Mouse (Mus musculus) A20 (cell line): ENCODE data around the gene Csnk1e.

Source experiments
- DNase-seq: peaks from one replicate; pipeline ENCODE4 v3.0.0-alpha.2; 2011; ENCODE audit warnings: low read depth, low spot score

Csnk1e gene

DNA sequence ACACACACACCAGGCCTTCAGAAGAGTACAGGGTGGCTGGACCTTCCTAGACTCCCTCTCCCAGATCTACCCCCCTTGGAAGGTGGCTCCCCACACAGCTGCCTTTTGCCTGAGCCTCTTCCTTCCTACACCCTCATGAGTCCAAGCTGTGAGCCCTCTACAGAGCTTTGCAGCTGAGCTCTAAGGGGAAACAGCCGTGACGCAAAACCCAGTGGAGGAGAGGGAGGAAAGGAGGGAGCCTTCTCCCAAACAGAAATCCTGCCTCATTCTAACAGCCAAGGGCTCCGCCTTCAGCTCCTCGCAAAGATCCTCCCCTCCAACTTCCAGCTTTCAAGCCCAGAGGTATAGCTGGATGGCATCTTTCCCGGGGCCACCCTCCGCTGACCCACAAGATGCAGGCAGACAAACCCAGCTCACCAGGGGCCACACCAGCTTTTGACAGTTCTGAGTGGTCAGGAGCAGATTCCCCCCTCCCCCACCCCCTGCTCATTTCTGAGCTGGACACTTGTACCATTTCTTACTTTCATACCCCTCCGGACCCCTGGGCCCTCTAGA lies 11.4 kb downstream of the Csnk1e start:
- no peak for DNase-seq

DNA sequence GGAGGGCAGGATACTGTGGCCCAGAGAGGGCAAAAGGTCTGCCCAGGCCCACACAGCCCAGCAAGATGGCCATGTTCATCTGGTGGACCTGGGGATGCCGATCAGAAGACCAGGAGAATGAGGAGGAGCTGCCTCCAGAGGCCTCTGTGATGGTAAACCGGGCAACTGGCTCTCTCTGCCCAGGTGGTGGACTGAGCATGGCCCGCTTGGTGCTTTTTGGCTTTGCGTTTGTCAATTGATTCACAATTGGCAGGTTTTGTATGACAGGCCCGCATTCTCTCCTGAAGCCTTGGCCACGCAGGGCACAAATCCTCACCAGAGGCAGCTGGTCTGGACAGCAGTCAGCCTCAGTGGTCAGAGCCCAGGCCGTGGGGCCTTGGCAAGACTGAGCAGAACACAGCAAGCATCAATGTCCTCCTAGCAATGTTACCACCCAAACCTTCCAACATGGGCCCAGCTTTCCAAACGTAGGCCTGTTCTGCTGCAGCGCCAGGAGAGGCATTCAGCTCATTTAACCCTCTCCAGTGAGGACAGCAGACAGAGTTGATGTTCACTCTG lies 12.3 kb downstream of the Csnk1e start:
- no peak for DNase-seq

DNA sequence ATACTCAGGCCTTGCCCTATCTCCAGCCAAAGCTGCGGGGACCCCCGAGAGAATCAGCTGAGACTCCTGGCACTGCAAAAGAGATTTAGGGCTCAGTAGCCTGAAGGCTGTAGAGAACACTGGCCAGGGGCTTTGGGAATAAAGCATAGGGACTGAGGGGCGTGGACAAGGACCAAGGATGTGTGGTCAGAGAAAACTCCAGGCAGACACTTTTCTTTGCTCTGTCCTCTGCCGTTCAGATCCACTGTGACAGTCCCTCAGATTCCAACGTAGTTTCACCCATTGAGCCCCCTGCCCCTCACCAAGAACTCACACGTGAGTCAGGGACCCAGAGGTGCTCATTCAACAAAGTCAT lies 13.1 kb downstream of the Csnk1e start:
- DNase-seq: no peak

DNA sequence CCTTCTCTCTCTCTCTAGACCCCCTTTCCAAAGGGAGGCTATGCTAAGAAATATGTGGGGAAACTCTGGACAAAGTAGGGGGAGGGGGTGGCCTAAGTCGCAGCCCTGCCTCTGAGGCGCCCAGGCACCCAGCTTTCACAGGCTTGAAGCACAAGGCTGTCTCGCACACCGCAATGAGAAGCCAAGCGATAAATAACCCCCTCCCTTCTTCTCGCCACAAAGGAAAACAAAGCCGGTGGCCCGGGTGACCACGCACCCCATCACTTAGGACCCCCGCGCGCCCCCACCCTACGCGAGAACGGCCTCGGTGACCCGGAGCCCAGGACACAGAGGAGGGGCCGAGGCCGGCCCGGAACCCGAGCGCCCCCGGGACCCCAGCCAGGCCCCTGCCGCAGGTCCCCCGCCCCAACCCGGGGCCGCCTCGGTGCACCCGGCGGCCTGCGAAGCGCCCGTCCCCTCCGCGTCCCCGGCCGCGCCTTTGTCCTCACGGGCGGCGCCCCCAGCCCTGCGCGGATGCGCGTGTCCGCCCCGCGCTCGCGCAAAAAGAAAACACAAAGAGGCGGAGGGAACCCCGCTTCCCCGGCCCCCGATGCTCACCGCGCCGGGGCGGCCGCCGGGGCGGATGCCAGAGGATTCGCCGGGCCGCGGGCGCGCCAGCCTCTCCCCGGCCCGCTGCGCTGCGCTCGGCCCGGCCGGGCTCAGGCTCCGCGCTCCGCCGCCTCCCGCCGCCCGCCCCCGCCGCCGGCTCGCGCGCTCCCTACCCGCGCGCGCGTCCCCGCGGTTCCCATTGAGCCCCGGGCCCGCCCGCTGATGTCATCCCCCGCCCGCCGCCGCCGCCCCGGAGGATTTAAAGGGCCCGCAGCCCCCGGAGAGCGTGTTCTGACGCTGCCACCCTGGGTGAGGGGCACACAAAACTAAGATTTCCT lies 13.8 kb downstream of the Csnk1e start:
- DNase-seq: peak; percentile 74

DNA sequence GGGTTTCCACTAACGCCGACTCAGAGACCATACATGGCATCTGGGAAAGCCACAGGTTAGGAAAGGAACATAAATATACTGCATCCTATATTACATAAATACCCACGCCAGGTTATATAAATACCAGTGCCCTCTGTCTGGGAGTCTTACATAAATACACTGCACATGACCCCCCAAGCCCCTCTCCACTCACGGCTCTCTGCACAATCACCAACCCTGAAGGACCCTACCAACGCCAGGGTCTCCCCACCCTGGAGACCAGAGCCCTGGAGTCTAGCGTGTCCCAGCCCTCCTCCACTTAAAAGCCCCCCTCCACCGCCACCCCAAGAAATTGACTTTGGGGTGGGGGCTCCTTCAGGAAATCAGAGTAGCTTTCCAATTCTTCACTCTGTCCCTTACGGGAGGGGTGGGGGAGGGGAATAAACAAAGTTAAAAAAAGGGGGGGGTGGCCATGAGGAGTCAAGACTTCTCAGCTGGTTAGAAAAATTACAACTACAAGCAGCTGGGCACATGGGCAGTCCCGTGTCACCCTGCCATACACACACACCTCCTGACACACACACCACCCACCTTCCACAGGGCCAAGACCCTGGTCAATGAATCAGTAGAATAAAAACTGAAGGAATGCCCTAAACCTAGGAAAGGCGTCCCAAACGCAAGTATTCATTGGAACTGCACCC lies 14.6 kb downstream of the Csnk1e start:
- no peak for DNase-seq

DNA sequence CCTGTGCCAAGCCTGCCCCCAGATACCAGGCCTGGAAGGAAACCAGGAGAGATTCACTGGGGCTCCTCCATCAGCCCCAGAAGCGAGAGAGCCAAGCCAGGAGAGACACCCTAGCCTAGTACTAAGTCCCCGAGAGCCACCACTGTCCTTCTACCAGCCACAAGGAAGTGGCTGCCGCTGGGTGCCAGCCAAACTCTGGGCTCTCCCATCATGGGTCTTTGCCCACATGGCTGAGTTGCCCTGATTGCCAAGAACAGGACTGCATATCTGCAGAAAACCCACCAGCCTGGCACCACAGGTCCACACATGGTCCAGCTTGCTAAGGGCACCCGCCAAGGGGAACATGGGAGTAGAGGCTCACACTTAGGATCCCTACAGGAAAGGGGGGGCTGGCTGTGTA lies 15.1 kb downstream of the Csnk1e start:
- DNase-seq: no peak

DNA sequence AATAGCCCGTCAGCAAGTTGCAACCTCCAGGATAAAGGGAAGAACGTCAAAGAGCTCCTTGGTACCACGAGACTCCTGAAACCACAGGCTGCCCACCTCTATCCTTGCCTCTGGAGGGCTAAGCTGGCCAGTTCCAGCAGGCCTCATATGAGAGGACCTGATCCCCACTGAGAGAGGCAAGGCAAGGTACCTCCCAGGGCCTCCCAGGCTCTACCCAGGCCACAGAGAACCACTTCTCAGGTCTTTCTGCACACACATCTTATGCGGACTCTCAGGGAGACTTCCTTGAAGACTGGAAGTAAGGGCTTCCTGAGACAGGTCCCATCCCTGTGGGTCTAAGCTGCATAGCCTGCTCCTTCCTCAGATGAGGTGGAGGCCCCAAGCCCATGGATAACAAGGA lies 16.0 kb downstream of the Csnk1e start:
- DNase-seq: no peak

DNA sequence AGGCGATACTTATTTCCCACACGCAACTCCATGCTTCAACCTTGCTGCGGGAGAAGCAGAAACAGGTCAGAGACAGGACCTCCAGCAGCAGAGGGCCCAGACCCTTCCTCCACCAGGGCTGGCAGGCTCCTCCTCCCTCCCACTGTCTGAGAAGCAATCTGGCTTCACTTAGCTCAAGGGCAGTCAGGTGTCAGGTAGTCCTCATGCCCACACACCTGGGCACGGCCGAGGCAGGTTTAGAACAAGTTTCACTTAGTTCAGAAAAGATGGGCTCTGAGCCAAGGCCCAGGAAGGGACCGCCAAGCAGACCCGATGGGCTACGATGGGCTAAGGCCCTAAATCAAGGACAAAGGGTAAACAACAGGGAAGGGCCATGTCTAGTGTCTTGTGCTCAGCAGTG lies 16.6 kb downstream of the Csnk1e start:
- no peak for DNase-seq

DNA sequence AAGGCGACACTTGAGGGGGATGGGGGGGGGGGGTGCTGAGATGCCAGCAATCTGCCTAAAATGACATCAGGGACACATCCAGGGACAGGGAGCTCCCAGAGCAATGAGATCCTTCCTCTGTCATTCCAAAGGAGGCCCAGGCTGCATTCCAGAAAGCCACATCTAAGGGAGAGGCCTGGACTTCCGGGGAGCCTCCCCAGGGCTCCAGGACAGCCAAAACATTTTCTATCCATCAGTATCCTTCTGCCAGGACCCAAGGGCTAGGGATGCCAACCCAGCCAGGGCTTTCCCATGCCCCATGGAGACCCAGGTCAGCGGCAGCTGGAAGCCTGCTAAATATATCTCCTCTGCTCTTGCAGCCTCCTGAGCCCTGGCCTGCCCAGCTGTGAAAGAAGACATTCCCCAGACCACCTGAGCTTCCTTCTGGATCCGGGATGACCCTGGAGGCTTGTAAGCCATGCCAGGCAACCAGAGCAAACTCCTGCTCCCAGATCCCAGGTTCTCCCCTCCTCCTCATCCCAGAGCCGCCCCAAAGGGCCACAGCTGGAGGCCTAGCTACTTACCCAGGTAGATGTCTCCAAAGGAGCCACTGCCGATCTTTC lies 17.1 kb downstream of the Csnk1e start:
- DNase-seq: no peak

DNA sequence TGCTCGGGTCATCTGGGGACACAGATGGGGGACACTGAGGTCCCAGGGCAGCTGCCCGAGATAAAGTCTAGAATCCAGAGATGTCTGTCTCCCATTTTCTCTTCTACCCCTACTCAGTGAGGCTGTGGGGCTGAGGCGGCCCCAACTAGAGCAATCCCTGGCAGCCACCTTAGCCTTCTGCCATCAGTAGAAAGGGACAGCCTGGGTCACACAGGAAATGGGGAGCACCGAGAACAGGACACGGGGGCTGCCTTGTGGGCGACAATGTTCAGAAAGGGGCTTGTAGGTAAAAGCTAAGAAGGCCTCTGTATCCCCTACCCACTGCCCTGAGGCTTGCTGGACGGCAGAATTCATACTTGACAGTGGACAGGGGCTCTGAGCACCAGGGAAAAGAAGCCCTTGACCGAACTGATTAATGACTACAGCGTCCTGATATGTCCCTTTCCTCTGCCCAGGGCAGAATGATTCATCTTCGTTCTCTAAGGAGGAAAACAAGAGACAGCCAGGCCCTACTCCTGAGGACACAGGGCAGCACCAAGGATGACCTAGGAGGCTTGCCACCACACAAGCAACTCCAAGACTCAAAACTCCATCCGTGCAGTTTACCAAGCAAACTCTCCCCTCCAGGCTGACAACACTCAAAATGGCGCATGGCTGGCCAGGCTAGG lies 17.7 kb downstream of the Csnk1e start:
- DNase-seq: no peak

DNA sequence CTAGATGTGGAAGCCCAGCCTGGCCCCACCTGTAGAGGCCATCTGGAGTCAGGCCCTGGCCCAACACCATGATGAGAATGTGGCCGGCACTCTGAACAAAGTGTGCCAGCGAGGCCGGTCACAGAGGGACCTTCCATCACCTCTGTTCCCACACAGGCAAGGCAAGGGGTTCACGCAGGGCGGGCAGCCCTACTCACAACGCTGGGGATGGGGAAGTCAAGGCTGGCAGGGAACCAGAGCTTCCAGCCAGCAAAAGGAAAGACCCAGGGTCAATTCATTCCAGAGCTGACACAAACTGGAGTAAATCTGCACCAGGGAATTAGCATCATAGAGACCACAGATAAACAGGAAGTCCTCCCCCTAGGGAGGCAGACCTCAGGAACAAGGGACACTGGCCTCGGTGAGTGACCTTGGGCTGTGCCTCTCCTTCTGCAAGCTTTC lies 18.9 kb downstream of the Csnk1e start:
- DNase-seq: no peak

- DNase-seq: no peak
These were observed 20.1 kb downstream of the Csnk1e start for GRCm38 (mm10) chr15:79435191-79435671.

DNA sequence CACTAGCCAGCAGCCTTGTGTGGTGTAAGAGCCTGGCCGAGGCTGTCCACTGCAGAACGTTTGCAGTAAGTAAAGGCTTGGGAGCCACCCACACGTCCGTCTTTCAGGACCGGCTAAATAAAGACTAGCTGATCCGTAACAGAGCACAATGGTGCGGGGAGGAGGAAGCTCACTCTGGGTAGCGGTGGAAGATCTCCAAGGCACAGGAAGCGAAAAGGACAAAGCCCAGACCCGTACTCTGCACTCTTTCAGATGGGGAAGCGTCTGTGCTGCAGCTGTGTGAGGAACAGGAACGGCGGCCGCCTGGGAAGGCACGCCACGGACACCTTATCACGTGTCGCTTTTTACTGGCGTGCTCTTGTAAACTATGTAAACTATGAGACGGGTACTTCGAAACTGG lies 22.5 kb downstream of the Csnk1e start:
- no peak for DNase-seq

- DNase-seq: no peak
These were observed 23.0 kb downstream of the Csnk1e start for GRCm38 (mm10) chr15:79432328-79432727.

DNA sequence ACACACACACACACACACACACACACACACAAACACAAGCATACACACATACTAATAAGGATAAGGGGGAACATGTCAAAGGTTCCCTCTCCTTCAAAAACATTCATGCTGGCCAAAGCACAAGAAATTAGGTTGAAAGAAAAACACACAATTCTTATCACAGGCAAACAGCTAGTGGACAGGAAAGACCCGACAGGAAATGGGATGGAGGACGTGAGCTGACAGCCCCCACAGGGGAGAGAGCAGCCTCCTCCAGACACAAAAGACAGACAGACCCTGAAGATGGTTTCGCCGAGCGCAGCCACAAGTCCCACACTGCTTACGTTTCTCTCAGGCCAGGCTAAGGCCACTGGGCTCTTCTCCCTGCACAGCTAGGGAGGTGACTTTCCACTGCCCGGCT lies 23.4 kb downstream of the Csnk1e start:
- no peak for DNase-seq

GRCm38 (mm10) chr15:79430461-79431000 lies 24.8 kb downstream of the Csnk1e start:
- no peak for DNase-seq

- no peak for DNase-seq
These were observed 25.4 kb downstream of the Csnk1e start for GRCm38 (mm10) chr15:79429994-79430393.

DNA sequence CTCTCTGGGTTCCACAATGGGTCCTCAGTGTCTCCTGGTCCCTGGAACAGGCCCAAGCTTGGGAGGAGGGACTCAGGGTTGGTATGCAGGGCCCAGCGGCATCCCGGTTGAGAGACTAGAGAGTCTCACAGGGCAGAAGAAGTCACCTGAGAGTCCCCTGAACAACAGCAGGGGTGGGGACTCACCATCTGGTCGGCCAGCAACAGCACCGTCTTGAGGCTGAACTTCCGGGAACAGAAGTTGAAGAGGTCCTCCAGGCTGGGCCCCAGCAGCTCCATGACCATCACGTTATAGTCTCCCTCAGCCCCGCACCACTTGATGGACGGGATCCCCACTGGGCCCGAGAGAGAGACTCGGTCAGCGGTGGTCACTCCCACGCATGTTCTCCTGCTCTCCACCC lies 25.8 kb downstream of the Csnk1e start:
- no peak for DNase-seq

GRCm38 (mm10) chr15:79428616-79429015 lies 26.8 kb downstream of the Csnk1e start:
- no peak for DNase-seq

DNA sequence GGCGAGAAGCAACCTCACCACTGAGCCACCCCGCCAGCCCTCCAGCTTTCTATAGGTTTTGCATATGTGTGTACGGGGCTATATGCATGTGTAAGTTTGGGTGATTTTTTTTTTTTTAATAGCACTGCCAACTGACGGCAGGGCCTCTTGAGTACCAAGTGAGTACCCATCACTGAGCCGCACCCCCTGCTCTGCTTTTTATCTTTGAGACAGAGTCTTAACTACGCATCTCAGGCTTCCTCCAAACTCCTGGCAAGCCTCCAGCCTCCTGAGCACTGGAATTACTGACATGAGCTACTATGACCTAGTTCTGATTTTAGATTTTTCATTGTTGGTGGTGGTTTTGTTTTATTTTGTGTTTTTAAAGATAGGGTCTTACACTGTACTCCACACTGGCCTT lies 27.9 kb downstream of the Csnk1e start:
- no peak for DNase-seq

DNA sequence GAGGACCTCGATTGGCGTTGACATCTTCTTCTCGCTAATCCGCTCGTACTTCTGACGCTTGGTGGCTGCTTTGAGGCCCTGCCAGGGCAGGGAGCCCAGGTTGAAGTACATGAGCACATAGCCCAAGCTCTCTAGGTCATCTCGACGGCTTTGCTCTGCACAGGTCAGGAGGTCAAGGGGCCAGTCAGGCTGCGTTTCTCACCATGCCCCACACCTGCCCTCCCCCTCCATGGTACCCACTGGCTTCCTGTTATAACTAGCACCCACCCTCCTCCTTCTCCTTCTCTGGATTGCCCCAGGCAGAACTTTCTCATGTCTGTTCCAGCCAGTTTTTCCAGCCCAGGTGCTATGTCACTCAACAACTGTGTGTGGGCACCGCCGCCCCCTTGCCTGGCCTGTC lies 29.9 kb downstream of the Csnk1e start:
- no peak for DNase-seq
